Mouse (Mus musculus) lung, adult 2 months (tissue): Measurements from ENCODE around the gene Olfr1157. TPM values are rescaled to one million over a fixed set of nuclear protein-coding genes. Genes with fewer than 3 reads are reported as not detected.

ENCODE experiments used
- DNase-seq: peaks from one replicate; pipeline ENCODE4 v3.0.0; 2022
- H3K4me1 ChIP-seq: fragments of 200-500 bp; 2 replicates; pipeline ENCODE4 v1.6.1; 2011; ENCODE audit warnings: low read length; ENCODE audit not compliant: control insufficient read depth, insufficient read depth
- H3K4me3 ChIP-seq: fragments of 200-500 bp; replicated peaks from 2 replicates; pipeline ENCODE3; 2011; ENCODE audit warnings: low read depth, mild to moderate bottlenecking, control low read depth, low read length; ENCODE audit errors: extremely low read depth
- CTCF ChIP-seq: fragments of 200-500 bp; IDR thresholded peaks from 2 replicates; pipeline ENCODE4 v1.5.1; 2011; ENCODE audit warnings: mild to moderate bottlenecking, low read length, control low read depth; ENCODE audit not compliant: insufficient read depth
- POLR2A ChIP-seq: fragments of 200-500 bp; IDR thresholded peaks from 2 replicates; pipeline ENCODE4 v1.6.1; 2011; ENCODE audit warnings: low read depth, mild to moderate bottlenecking, control low read depth, low read length, borderline replicate concordance; ENCODE audit errors: extremely low read depth
- WGBS: fragments of 180-500 bp; shearing (Covaris S2); methylation state at CpG from one replicate; pipeline ENCODE4 v1.1.7; 2018; 5-methylcytosine and 5-hydroxymethylcytosine counted together
- polyA plus RNA-seq: library from polyadenylated mRNA; depleted of rRNA; stranded (reverse); fragments of >200 nt; gene quantifications from 2 replicates; pipeline ENCODE4 v1.2.3, GENCODE M21; 2012; rRNA removed

Gene Olfr1157
- not detected in 2 replicates for polyA plus RNA-seq

GRCm38 (mm10) chr2:87968199-87968598 lies at the start of gene Olfr1157:
TSS of gene Olfr1157 (minus strand) at chr2:87968299.
- no peak within 1 kb of the TSS for H3K4me3 ChIP-seq
- no peaks in the 10 kb centered on the region for H3K4me1 ChIP-seq
- TF ChIP-seq POLR2A: no peak
- no peak for TF ChIP-seq CTCF
- 96% methylated on average over 4 of the region's 4 CpGs for WGBS
- DNase-seq: no peak

- TF ChIP-seq POLR2A (no peak), CTCF (no peak)
- H3K4me3 ChIP-seq: no peak within 1 kb of the TSS
- H3K4me1 ChIP-seq: no peaks in the 10 kb centered on the region
- DNase-seq: no peak
Observed at GRCm38 (mm10) chr2:88007515-88008318, 39.6 kb upstream of the Olfr1157 start, which contains the start of gene Olfr1160. TSS of gene Olfr1160 (minus strand) at chr2:88008268.

- Histone ChIP-seq H3K4me3 (no peak within 1 kb of the TSS), H3K4me1 (no peaks in the 10 kb centered on the region)
- no peak for DNase-seq
- TF ChIP-seq POLR2A (no peak), CTCF (no peak)
Observed at GRCm38 (mm10) chr2:87989813-87990212, 21.7 kb upstream of the Olfr1157 start, which contains the start of gene Olfr1158. TSS of gene Olfr1158 (plus strand) at chr2:87990113.

DNA sequence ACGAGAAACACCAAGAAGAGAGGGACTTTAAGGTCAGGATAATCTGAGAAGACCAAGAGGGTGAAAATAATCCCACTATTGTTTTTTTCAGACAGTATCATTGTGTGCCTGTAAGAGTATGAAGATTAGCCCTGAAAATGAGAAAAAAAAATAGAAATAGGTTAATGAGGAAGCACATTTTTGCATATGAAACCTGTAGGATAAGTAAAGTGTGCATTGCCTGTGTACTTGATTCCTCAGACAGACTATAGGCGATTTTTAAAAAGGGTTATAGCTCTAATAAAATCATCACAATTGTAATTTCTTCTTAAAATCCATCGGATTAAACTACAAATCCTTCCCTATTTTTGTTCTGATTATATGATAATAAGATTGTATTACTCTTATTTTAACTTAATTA lies 6.5 kb upstream of the Olfr1157 start, which contains the start of gene Olfr74:
Gene Olfr74, minus strand, starts transcription at position 101 of the 400 bp plus-strand sequence.
- DNase-seq: no peak
- no peak within 1 kb of the TSS for H3K4me3 ChIP-seq
- TF ChIP-seq CTCF: no peak
- TF ChIP-seq POLR2A: no peak
- H3K4me1 ChIP-seq: no peaks in the 10 kb centered on the region
- WGBS: 58% methylated on average over 3 of the region's 3 CpGs

GRCm38 (mm10) chr2:87953000-87953399 lies 15.1 kb downstream of the Olfr1157 start, which contains the start of gene Olfr1156:
TSS of gene Olfr1156 (minus strand) at chr2:87953100.
- DNase-seq: no peak
- TF ChIP-seq CTCF: no peak
- no peak for TF ChIP-seq POLR2A
- H3K4me3 ChIP-seq: no peak within 1 kb of the TSS
- no peaks in the 10 kb centered on the region for H3K4me1 ChIP-seq

- no peak for DNase-seq
- no peaks in the 10 kb centered on the region for H3K4me1 ChIP-seq
- H3K4me3 ChIP-seq: no peak within 1 kb of the TSS
- TF ChIP-seq POLR2A (no peak), CTCF (no peak)
- 94% methylated on average over 1 of the region's 1 CpGs for WGBS
Observed at GRCm38 (mm10) chr2:87945037-87945436, 23.1 kb downstream of the Olfr1157 start, which contains the start of gene Olfr1155. TSS of gene Olfr1155 (minus strand) at chr2:87945137.

Other genes with a start within 250 kb of the Olfr1157 start
- gene Olfr1138, start 228.3 kb downstream of the Olfr1157 start, polyA plus RNA-seq: not detected in 2 replicates
- gene Olfr1140, start 224.5 kb downstream of the Olfr1157 start, polyA plus RNA-seq: not detected in 2 replicates
- gene Olfr1141, start 214.3 kb downstream of the Olfr1157 start, polyA plus RNA-seq: not detected in 2 replicates
- not detected in 2 replicates for gene Olfr152, start 188.8 kb downstream of the Olfr1157 start, polyA plus RNA-seq
- not detected in 2 replicates for gene Olfr1143, start 167.7 kb downstream of the Olfr1157 start, polyA plus RNA-seq
- gene Olfr1145, start 158.5 kb downstream of the Olfr1157 start, polyA plus RNA-seq: not detected in 2 replicates
- not detected in 2 replicates for gene Olfr1148, start 137.8 kb downstream of the Olfr1157 start, polyA plus RNA-seq
- not detected in 2 replicates for gene Olfr1150-ps1, start 124.3 kb downstream of the Olfr1157 start, polyA plus RNA-seq
- not detected in 2 replicates for gene Olfr1151, start 112.4 kb downstream of the Olfr1157 start, polyA plus RNA-seq
- not detected in 2 replicates for gene Olfr1152, start 101.8 kb downstream of the Olfr1157 start, polyA plus RNA-seq
- not detected in 2 replicates for gene Olfr1153, start 73.3 kb downstream of the Olfr1157 start, polyA plus RNA-seq
- not detected in 2 replicates for gene Olfr1154, start 63.1 kb downstream of the Olfr1157 start, polyA plus RNA-seq
- gene Olfr1155, start 23.2 kb downstream of the Olfr1157 start, polyA plus RNA-seq: not detected in 2 replicates
- not detected in 2 replicates for gene Olfr1156, start 15.2 kb downstream of the Olfr1157 start, polyA plus RNA-seq
- not detected in 2 replicates for gene Olfr74, start 6.4 kb upstream of the Olfr1157 start, polyA plus RNA-seq
- gene Olfr1158, start 21.8 kb upstream of the Olfr1157 start, polyA plus RNA-seq: not detected in 2 replicates
- gene Olfr1160, start 40.0 kb upstream of the Olfr1157 start, polyA plus RNA-seq: not detected in 2 replicates
- not detected in 2 replicates for gene Olfr1161, start 54.5 kb upstream of the Olfr1157 start, polyA plus RNA-seq
- gene Olfr73, start 69.4 kb upstream of the Olfr1157 start, polyA plus RNA-seq: not detected in 2 replicates
- gene Olfr1162, start 82.8 kb upstream of the Olfr1157 start, polyA plus RNA-seq: not detected in 2 replicates
- not detected in 2 replicates for gene Olfr1163, start 103.5 kb upstream of the Olfr1157 start, polyA plus RNA-seq
- gene Olfr1164, start 125.7 kb upstream of the Olfr1157 start, polyA plus RNA-seq: not detected in 2 replicates
- not detected in 2 replicates for gene Olfr1166, start 160.0 kb upstream of the Olfr1157 start, polyA plus RNA-seq
- not detected in 2 replicates for gene Olfr1167, start 186.9 kb upstream of the Olfr1157 start, polyA plus RNA-seq
- not detected in 2 replicates for gene Olfr1168, start 213.6 kb upstream of the Olfr1157 start, polyA plus RNA-seq